Mouse (Mus musculus): ENCODE data around the gene Gm4303. TPM values are rescaled to one million over a fixed set of nuclear protein-coding genes. Genes with fewer than 3 reads are reported as not detected.
"Not testable (repeated sequence)": the region's sequence is repeated elsewhere in the genome, so short reads cannot be mapped to it uniquely, and the experiment has no call there.

The Gm4303 gene
- polyA plus RNA-seq (2015; fragmentation: Nextera tagmentation; extraction: Ambion mirVana): not detected in 2 replicates

GRCm38 (mm10) chr10:100345672-100346071, at the start of gene Gm4303:
Gm4303 (plus strand) TSS chr10:100345972.
- not testable (repeated sequence) for H3K4me2 ChIP-seq; ATAC-seq (replicated peaks); H3K36me3 ChIP-seq (replicated peaks); H3K9ac ChIP-seq; H3K27me3 ChIP-seq (replicated peaks); H3K9me3 ChIP-seq; H3K4me1 ChIP-seq; H3K4me3 ChIP-seq; H3K27ac ChIP-seq
- WGBS: no CpG with 5 or more reads among the region's 3 CpGs

DNA sequence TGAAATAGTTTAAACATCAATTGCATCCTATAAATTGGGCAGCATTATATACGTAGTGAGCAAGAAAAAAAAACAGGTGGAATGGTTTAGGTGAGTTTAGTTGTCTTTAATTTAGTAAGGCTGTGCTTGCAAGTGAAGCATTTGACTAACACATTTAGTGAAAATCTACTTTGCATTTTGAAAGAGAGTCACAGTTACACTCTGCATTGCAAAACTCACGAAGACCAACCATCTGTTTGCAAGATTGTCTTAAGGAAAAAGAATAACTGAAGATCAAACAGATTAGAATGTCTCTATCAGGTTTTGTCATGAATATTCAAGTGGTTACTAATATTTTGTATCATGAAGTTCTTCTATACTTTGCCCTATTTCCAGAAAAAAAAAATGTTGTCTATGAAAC, 49.7 kb upstream of the Gm4303 start:
- H3K27ac ChIP-seq: no peak overlapping the region
- H3K36me3 ChIP-seq (replicated peaks): no peaks in the 10 kb centered on the region
- H3K27me3 ChIP-seq (replicated peaks): no peaks in the 10 kb centered on the region
- no peaks in the 10 kb centered on the region for H3K4me1 ChIP-seq
- no peak for ATAC-seq (replicated peaks)
- no peaks in the 10 kb centered on the region for H3K9me3 ChIP-seq
- H3K4me3 ChIP-seq: no peak overlapping the region
- no peak overlapping the region for H3K9ac ChIP-seq
- no peak overlapping the region for H3K4me2 ChIP-seq
- WGBS: 85% methylated on average over 2 of the region's 2 CpGs

GRCm38 (mm10) chr10:100300106-100300505, 45.7 kb upstream of the Gm4303 start:
- H3K27me3 ChIP-seq (replicated peaks); H3K4me1 ChIP-seq; ATAC-seq (replicated peaks); H3K27ac ChIP-seq; H3K4me3 ChIP-seq; H3K9me3 ChIP-seq; H3K4me2 ChIP-seq; H3K36me3 ChIP-seq (replicated peaks); H3K9ac ChIP-seq: not testable (repeated sequence)

DNA sequence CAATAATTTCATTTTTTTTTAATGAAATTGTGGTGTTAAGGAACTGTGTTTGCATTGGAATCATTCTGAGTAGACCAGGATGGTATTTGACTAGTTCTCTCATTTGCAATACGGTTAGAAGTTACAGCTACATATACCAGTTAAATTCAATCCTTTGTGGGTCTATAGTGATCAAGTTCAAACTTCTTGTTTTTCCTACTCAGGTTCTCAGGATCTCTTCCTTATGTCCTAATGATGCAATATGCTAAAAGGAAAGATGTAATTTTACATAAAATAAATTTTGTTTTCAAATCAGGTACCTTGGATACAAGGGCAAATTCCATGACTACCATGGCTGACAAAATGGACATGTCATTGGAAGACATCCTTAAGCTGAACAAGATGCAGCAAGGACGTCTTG, 10.4 kb upstream of the Gm4303 start, which contains the start of gene Gm4301:
Gm4301 (plus strand) TSS at position 301 of the 400 bp plus-strand sequence.
- H3K9ac ChIP-seq; H3K27ac ChIP-seq; H3K36me3 ChIP-seq (replicated peaks); H3K9me3 ChIP-seq; H3K27me3 ChIP-seq (replicated peaks); ATAC-seq (replicated peaks); H3K4me2 ChIP-seq; H3K4me1 ChIP-seq; H3K4me3 ChIP-seq: not testable (repeated sequence)
- WGBS: no CpG with 5 or more reads among the region's 2 CpGs

DNA sequence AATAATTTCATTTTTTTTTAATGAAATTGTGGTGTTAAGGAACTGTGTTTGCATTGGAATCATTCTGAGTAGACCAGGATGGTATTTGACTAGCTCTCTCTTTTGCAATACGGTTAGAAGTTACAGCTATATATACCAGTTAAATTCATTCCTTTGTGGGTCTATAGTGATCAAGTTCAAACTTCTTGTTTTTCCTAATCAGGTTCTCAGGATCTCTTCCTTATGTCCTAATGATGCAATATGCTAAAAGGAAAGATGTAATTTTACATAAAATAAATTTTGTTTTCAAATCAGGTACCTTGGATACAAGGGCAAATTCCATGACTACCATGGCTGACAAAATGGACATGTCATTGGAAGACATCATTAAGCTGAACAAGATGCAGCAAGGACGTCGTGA, 5.2 kb upstream of the Gm4303 start, which contains the start of gene Gm4302:
Gm4302 (plus strand) TSS at position 301 of the 400 bp plus-strand sequence.
- not testable (repeated sequence) for H3K27ac ChIP-seq; H3K4me2 ChIP-seq; H3K27me3 ChIP-seq (replicated peaks); ATAC-seq (replicated peaks); H3K4me3 ChIP-seq; H3K36me3 ChIP-seq (replicated peaks); H3K9me3 ChIP-seq; H3K4me1 ChIP-seq; H3K9ac ChIP-seq
- WGBS: no CpG with 5 or more reads among the region's 3 CpGs

DNA sequence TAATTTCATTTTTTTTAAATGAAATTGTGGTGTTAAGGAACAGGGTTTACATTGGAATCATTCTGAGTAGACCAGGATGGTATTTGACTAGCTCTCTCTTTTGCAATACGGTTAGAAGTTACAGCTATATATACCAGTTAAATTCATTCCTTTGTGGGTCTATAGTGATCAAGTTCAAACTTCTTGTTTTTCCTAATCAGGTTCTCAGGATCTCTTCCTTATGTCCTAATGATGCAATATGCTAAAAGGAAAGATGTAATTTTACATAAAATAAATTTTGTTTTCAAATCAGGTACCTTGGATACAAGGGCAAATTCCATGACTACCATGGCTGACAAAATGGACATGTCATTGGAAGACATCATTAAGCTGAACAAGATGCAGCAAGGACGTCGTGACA, 5.0 kb downstream of the Gm4303 start, which contains the start of gene Gm4305:
Gm4305 (plus strand) TSS at position 301 of the 400 bp plus-strand sequence.
- not testable (repeated sequence) for H3K4me2 ChIP-seq; H3K9me3 ChIP-seq; H3K4me3 ChIP-seq; H3K4me1 ChIP-seq; ATAC-seq (replicated peaks); H3K27me3 ChIP-seq (replicated peaks); H3K36me3 ChIP-seq (replicated peaks); H3K27ac ChIP-seq; H3K9ac ChIP-seq
- no CpG with 5 or more reads among the region's 3 CpGs for WGBS

DNA sequence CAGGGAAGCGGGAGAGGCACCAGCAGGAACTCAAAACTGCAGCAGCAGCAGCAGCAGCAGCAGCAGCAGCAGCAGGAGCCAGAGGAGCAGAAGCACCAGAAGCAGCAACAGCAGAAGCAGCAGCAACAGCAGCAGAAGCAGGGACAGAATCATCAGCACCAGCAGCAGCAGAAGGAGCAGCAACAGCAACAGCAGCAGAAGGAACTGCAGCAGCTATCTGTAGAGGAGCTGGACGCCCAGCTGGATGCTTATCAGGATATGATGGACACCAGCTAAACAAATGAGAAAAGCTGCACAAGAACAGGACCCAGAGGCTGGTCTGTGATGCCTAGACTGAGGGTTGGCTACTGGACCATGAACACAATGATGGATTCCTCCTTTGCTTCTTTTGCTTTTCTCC, 11.1 kb downstream of the Gm4303 start:
- not testable (repeated sequence) for H3K27ac ChIP-seq
- WGBS: 93% methylated on average over 2 of the region's 2 CpGs

DNA sequence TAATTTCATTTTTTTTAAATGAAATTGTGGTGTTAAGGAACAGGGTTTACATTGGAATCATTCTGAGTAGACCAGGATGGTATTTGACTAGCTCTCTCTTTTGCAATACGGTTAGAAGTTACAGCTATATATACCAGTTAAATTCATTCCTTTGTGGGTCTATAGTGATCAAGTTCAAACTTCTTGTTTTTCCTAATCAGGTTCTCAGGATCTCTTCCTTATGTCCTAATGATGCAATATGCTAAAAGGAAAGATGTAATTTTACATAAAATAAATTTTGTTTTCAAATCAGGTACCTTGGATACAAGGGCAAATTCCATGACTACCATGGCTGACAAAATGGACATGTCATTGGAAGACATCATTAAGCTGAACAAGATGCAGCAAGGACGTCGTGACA, 15.3 kb downstream of the Gm4303 start, which contains the start of gene Gm4307:
Gm4307 (plus strand) TSS at position 301 of the 400 bp plus-strand sequence.
- not testable (repeated sequence) for ATAC-seq (replicated peaks); H3K36me3 ChIP-seq (replicated peaks); H3K4me3 ChIP-seq; H3K4me2 ChIP-seq; H3K4me1 ChIP-seq; H3K27me3 ChIP-seq (replicated peaks); H3K9me3 ChIP-seq; H3K27ac ChIP-seq; H3K9ac ChIP-seq
- WGBS: no CpG with 5 or more reads among the region's 3 CpGs

More for the DNA sequence above, 11.1 kb downstream of the Gm4303 start:
- not testable (repeated sequence) for H3K9ac ChIP-seq; H3K36me3 ChIP-seq (replicated peaks); H3K9me3 ChIP-seq; H3K27me3 ChIP-seq (replicated peaks); ATAC-seq (replicated peaks); H3K4me3 ChIP-seq; H3K4me2 ChIP-seq; H3K4me1 ChIP-seq

- not testable (repeated sequence) for H3K27me3 ChIP-seq (replicated peaks); H3K36me3 ChIP-seq (replicated peaks); H3K4me1 ChIP-seq; H3K4me2 ChIP-seq; ATAC-seq (replicated peaks); H3K4me3 ChIP-seq; H3K9ac ChIP-seq; H3K9me3 ChIP-seq; H3K27ac ChIP-seq
- WGBS: no CpG with 5 or more reads among the region's 2 CpGs
These were observed 36.7 kb downstream of the Gm4303 start, which contains the start of gene Gm4312 for GRCm38 (mm10) chr10:100382460-100382859. Gm4312 (minus strand) TSS chr10:100382560.

Other genes starting within 250 kb of the Gm4303 start
- gene Gm4301, start 10.3 kb upstream of the Gm4303 start, polyA plus RNA-seq (2015; fragmentation: Nextera tagmentation; extraction: Ambion mirVana): not detected in 2 replicates
- gene Gm4302, start 5.1 kb upstream of the Gm4303 start, polyA plus RNA-seq (2015; fragmentation: Nextera tagmentation; extraction: Ambion mirVana): not detected in 2 replicates
- not detected in 2 replicates for gene Gm4305, start 5.1 kb downstream of the Gm4303 start, polyA plus RNA-seq (2015; fragmentation: Nextera tagmentation; extraction: Ambion mirVana)
- not detected in 2 replicates for gene Gm4307, start 15.4 kb downstream of the Gm4303 start, polyA plus RNA-seq (2015; fragmentation: Nextera tagmentation; extraction: Ambion mirVana)
- not detected in 2 replicates for gene Gm4312, start 36.6 kb downstream of the Gm4303 start, polyA plus RNA-seq (2015; fragmentation: Nextera tagmentation; extraction: Ambion mirVana)
- gene Tmtc3, start 141.4 kb downstream of the Gm4303 start, polyA plus RNA-seq (2015; fragmentation: Nextera tagmentation; extraction: Ambion mirVana): 10.0 and 11.5 TPM in 2 replicates
- gene Cep290, start 141.6 kb downstream of the Gm4303 start, polyA plus RNA-seq (2015; fragmentation: Nextera tagmentation; extraction: Ambion mirVana): 6.3 and 6.9 TPM in 2 replicates
- gene 4930430F08Rik, start 244.5 kb downstream of the Gm4303 start, polyA plus RNA-seq (2015; fragmentation: Nextera tagmentation; extraction: Ambion mirVana): 13.9 and 14.2 TPM in 2 replicates
- 0.15 TPM in 1 of 2 replicates, not detected in the other for gene 1700017N19Rik, start 244.5 kb downstream of the Gm4303 start, polyA plus RNA-seq (2015; fragmentation: Nextera tagmentation; extraction: Ambion mirVana)